Mouse (Mus musculus) stomach, embryonic 14.5 days (tissue): ENCODE results near the gene Tatdn3. TPM values are rescaled to one million over a fixed set of nuclear protein-coding genes. Genes with fewer than 3 reads are reported as not detected.

Experiments
- ATAC-seq: fragments of 200-750 bp; cut with Nextera tagmentation; 2 replicates; pipeline ENCODE4 v1.8.0; 2017; ENCODE audit warnings: low read depth, moderate TSS enrichment; ENCODE audit not compliant: insufficient number of reproducible peaks, insufficient read depth, low FRiP score
- H3K27ac ChIP-seq: fragments of 300-500 bp; sonication (generic); 2 replicates; pipeline ENCODE4 v1.5.1; 2014; ENCODE audit warnings: mild to moderate bottlenecking, low read length, moderate library complexity, mixed read lengths
- H3K27me3 ChIP-seq: fragments of 300-500 bp; sonication (generic); 2 replicates; pipeline ENCODE4 v1.6.1; 2014; ENCODE audit warnings: low read length, control low read depth, mixed read lengths; ENCODE audit not compliant: control insufficient read depth, insufficient read depth
- H3K36me3 ChIP-seq: fragments of 300-500 bp; sonication (generic); 2 replicates; pipeline ENCODE4 v1.6.1; 2014; ENCODE audit warnings: mild to moderate bottlenecking, control low read depth, low read length, moderate library complexity, mixed read lengths; ENCODE audit not compliant: control insufficient read depth, insufficient read depth
- H3K4me1 ChIP-seq: fragments of 300-500 bp; sonication (generic); 2 replicates; pipeline ENCODE4 v1.6.1; 2014; ENCODE audit warnings: low read length, control low read depth, mixed read lengths; ENCODE audit not compliant: control insufficient read depth, insufficient read depth
- H3K4me2 ChIP-seq: fragments of 300-500 bp; sonication (generic); replicated peaks from 2 replicates; pipeline ENCODE4 v1.6.1; 2014; ENCODE audit warnings: low read depth, low read length, control low read depth
- H3K4me3 ChIP-seq: fragments of 300-500 bp; sonication (generic); 2 replicates; pipeline ENCODE4 v1.5.1; 2014; ENCODE audit warnings: low read depth, low read length, control low read depth
- H3K9ac ChIP-seq: fragments of 300-500 bp; sonication (generic); replicated peaks from 2 replicates; pipeline ENCODE4 v1.6.1; 2014; ENCODE audit warnings: low read depth, mild to moderate bottlenecking, control low read depth, low read length, moderate library complexity, mixed read lengths
- H3K9me3 ChIP-seq: fragments of 300-500 bp; sonication (generic); 2 replicates; pipeline ENCODE4 v1.6.1; 2016; ENCODE audit warnings: low read depth, low read length, control low read depth; ENCODE audit not compliant: control insufficient read depth
- WGBS: fragments of 180-500 bp; shearing (Covaris S2); extraction: QIAGEN DNeasy Blood & Tissue Kit; methylation state at CpG from one replicate; pipeline ENCODE4 v1.1.7; 2014; 5-methylcytosine and 5-hydroxymethylcytosine counted together
- polyA plus RNA-seq: library from polyadenylated mRNA; unstranded; fragments of >200 nt; fragmentation: Nextera tagmentation; extraction: Ambion mirVana; gene quantifications from 2 replicates; pipeline ENCODE4 v1.2.1, GENCODE M21; 2014

Gene Tatdn3
- polyA plus RNA-seq, 1 experiment from 2014 or later, result 20.4 TPM

DNA sequence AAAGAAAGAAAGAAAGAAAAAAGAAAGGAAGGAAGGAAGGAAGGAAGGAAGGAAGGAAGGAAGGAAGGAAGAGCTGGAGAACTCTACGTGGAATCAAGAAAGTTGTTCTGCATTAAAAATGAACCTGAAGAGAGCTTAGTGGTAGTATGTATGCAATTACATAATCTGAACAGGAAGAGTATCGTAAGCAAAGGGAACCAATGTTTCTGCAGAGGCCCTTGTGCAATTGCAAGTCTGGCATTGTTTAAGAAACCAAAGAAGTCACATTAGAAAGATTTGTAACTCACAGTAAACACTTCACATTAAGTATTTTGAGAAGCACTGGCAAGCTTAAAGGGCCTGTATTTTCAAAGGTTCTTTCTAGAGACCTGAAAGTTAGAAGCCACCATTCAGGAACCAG, 39.6 kb downstream of the Tatdn3 start:
- 84% methylated on average over 2 of the region's 2 CpGs for WGBS
- Histone ChIP-seq H3K4me1 (peaks cover 12% of the 10 kb centered on the region), H3K27me3 (no peaks in the 10 kb centered on the region), H3K4me3 (no peak overlapping the region), H3K9me3 (no peaks in the 10 kb centered on the region), H3K27ac (no peak overlapping the region), H3K4me2 (no peak overlapping the region), H3K36me3 (no peaks in the 10 kb centered on the region), H3K9ac (no peak overlapping the region)
- ATAC-seq, result no peak

- H3K9me3 ChIP-seq, result no peaks in the 10 kb centered on the region
- H3K27me3 ChIP-seq, result no peaks in the 10 kb centered on the region
- no peaks in the 10 kb centered on the region for H3K36me3 ChIP-seq
- no peak overlapping the region for H3K27ac ChIP-seq
- ATAC-seq, result no peak
- no peak overlapping the region for H3K4me3 ChIP-seq
- H3K4me2 ChIP-seq, result no peak overlapping the region
- WGBS, result 89% methylated on average over 7 of the region's 7 CpGs
- H3K9ac ChIP-seq, result no peak overlapping the region
- H3K4me1 ChIP-seq, result peaks cover 6% of the 10 kb centered on the region
Measured at GRCm38 (mm10) chr1:191021016-191021415, 41.7 kb downstream of the Tatdn3 start.

- H3K9me3 ChIP-seq, result no peaks in the 10 kb centered on the region
- H3K36me3 ChIP-seq, result no peaks in the 10 kb centered on the region
- no peak overlapping the region for H3K4me3 ChIP-seq
- H3K4me1 ChIP-seq, result peaks cover 6% of the 10 kb centered on the region
- no peak for ATAC-seq
- H3K27ac ChIP-seq, result no peak overlapping the region
- H3K27me3 ChIP-seq, result no peaks in the 10 kb centered on the region
- no peak overlapping the region for H3K9ac ChIP-seq
- WGBS, result 87% methylated on average over 3 of the region's 3 CpGs
- no peak overlapping the region for H3K4me2 ChIP-seq
Measured at GRCm38 (mm10) chr1:191020217-191020924, 42.4 kb downstream of the Tatdn3 start.

GRCm38 (mm10) chr1:191019803-191020202, 42.9 kb downstream of the Tatdn3 start:
- H3K36me3 ChIP-seq, result no peaks in the 10 kb centered on the region; the same call in 1 of the 2 replicates
- 89% methylated on average over 5 of the region's 5 CpGs for WGBS
- H3K27me3 ChIP-seq, result no peaks in the 10 kb centered on the region
- no peak overlapping the region for H3K9ac ChIP-seq
- no peak overlapping the region for H3K4me2 ChIP-seq
- peaks cover under 1% of the 10 kb centered on the region; the same call in 1 of the 2 replicates for H3K4me1 ChIP-seq
- H3K9me3 ChIP-seq, result no peaks in the 10 kb centered on the region
- ATAC-seq, result no peak
- no peak overlapping the region for H3K27ac ChIP-seq
- no peak overlapping the region for H3K4me3 ChIP-seq

GRCm38 (mm10) chr1:191014271-191014670, 48.5 kb downstream of the Tatdn3 start:
- Histone ChIP-seq H3K9ac (no peak overlapping the region), H3K4me2 (no peak overlapping the region), H3K9me3 (no peaks in the 10 kb centered on the region), H3K27ac (no peak overlapping the region), H3K27me3 (no peaks in the 10 kb centered on the region), H3K4me3 (no peak overlapping the region), H3K4me1 (no peaks in the 10 kb centered on the region), H3K36me3 (peaks cover 6% of the 10 kb centered on the region; the same call in 1 of the 2 replicates)
- no peak for ATAC-seq
- WGBS, result 94% methylated on average over 3 of the region's 3 CpGs

DNA sequence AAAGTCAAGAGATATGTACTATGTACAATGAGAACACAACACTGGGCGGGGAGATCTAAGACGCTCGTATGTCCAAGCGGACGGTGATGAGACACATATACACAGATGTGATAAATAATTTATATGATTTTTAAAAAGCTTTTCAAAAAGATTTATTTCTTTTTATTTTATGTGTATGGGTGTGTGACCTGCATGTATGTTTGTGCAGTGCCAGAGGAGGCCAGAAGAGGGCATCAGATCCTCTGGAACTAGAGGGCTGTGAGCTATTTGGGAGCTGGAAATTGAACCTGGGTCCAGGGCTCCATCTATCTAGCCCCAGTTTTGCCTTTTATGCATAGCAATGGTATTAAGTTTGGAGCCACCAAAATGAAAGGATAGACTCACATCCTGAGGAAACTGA, 54.0 kb downstream of the Tatdn3 start:
- Histone ChIP-seq H3K36me3 (peaks cover 18% of the 10 kb centered on the region), H3K27ac (no peak overlapping the region)

DNA sequence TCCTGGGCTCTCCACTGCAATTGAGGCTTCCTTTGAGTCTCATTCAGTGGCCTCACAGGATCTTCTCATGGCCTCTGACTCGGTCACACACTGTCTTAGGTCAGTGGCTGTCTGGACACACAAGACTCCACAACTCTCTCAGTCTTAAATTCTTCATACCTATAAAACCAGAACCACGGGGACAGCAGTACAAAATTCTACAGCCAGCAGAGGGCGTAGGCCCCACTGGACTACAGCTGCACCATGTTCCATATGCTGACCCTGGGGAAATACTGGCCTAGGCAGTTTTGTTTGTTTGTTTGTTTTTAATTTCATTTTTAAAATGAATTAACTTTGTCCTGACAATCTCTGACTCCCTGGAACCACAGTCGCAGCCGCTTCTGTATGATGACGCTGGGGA, 60.5 kb downstream of the Tatdn3 start:
- no peak for ATAC-seq
- no peak overlapping the region for H3K4me3 ChIP-seq
- no peaks in the 10 kb centered on the region for H3K4me1 ChIP-seq
- no peak overlapping the region for H3K27ac ChIP-seq
- H3K9ac ChIP-seq, result no peak overlapping the region
- H3K4me2 ChIP-seq, result no peak overlapping the region
- peaks cover 6% of the 10 kb centered on the region; the same call in 1 of the 2 replicates for H3K9me3 ChIP-seq
- WGBS, result 61% methylated on average over 6 of the region's 6 CpGs
- no peaks in the 10 kb centered on the region for H3K27me3 ChIP-seq
- H3K36me3 ChIP-seq, result peaks cover 6% of the 10 kb centered on the region; the same call in 1 of the 2 replicates

More for the DNA sequence above, 54.0 kb downstream of the Tatdn3 start:
- H3K9me3 ChIP-seq, result no peaks in the 10 kb centered on the region
- H3K27me3 ChIP-seq, result no peaks in the 10 kb centered on the region
- no peak overlapping the region for H3K4me3 ChIP-seq
- no peak for ATAC-seq
- no peak overlapping the region for H3K9ac ChIP-seq
- WGBS, result 98% methylated on average over 5 of the region's 5 CpGs
- no peaks in the 10 kb centered on the region for H3K4me1 ChIP-seq
- no peak overlapping the region for H3K4me2 ChIP-seq

- H3K4me3 ChIP-seq, result no peak overlapping the region
- 0 out of 2 replicates have a peak, but pooled peaks cover 4% of the 10 kb centered on the region for H3K36me3 ChIP-seq
- no peak overlapping the region for H3K27ac ChIP-seq
- H3K27me3 ChIP-seq, result no peaks in the 10 kb centered on the region
- WGBS, result 85% methylated on average over 3 of the region's 3 CpGs
- no peak for ATAC-seq
- no peak overlapping the region for H3K4me2 ChIP-seq
- H3K4me1 ChIP-seq, result no peaks in the 10 kb centered on the region
- peaks cover 6% of the 10 kb centered on the region; the same call in 1 of the 2 replicates for H3K9me3 ChIP-seq
- H3K9ac ChIP-seq, result no peak overlapping the region
Measured at GRCm38 (mm10) chr1:191000686-191001085, 62.0 kb downstream of the Tatdn3 start.

- Histone ChIP-seq H3K27me3 (no peaks in the 10 kb centered on the region), H3K9ac (no peak overlapping the region), H3K4me3 (no peak overlapping the region), H3K27ac (no peak overlapping the region), H3K4me2 (no peak overlapping the region), H3K9me3 (peaks cover 6% of the 10 kb centered on the region; the same call in 1 of the 2 replicates), H3K4me1 (no peaks in the 10 kb centered on the region), H3K36me3 (no peaks in the 10 kb centered on the region)
- WGBS, result 86% methylated on average over 1 of the region's 1 CpGs
- no peak for ATAC-seq
Measured at GRCm38 (mm10) chr1:190998027-190998426, 64.7 kb downstream of the Tatdn3 start.
